Mouse (Mus musculus) kidney, postnatal 0 days (tissue): ENCODE measurements around the gene Ncoa5. TPM values are rescaled to one million over a fixed set of nuclear protein-coding genes. Genes with fewer than 3 reads are reported as not detected.

Experiments
- ATAC-seq: fragments of 200-750 bp; cut with Nextera tagmentation; replicated peaks from 2 replicates; pipeline ENCODE4 v1.8.0; 2017; ENCODE audit warnings: low read depth, moderate number of reproducible peaks, moderate TSS enrichment, moderate library complexity; ENCODE audit not compliant: low FRiP score
- DNase-seq: peaks from one replicate; pipeline ENCODE4 v3.0.0-alpha.2; 2016; ENCODE audit warnings: low spot score
- H3K27ac ChIP-seq: fragments of 300-500 bp; sonication (generic); 2 replicates; pipeline ENCODE4 v1.5.1; 2014; ENCODE audit warnings: mild to moderate bottlenecking
- H3K27me3 ChIP-seq: fragments of 300-500 bp; sonication (generic); 2 replicates; pipeline ENCODE4 v1.6.1; 2014; ENCODE audit warnings: low read length, mixed read lengths; ENCODE audit not compliant: insufficient read depth
- H3K36me3 ChIP-seq: fragments of 300-500 bp; sonication (generic); 2 replicates; pipeline ENCODE4 v1.6.1; 2014; ENCODE audit warnings: low read length, mixed read lengths; ENCODE audit not compliant: insufficient read depth
- H3K4me1 ChIP-seq: fragments of 300-500 bp; sonication (generic); replicated peaks from 2 replicates; pipeline ENCODE4 v1.6.1; 2014; ENCODE audit warnings: antibody characterized with exemption, low read length, mixed read lengths; ENCODE audit not compliant: insufficient read depth
- H3K4me2 ChIP-seq: fragments of 300-500 bp; sonication (generic); 2 replicates; pipeline ENCODE4 v1.6.1; 2014; ENCODE audit warnings: mild to moderate bottlenecking, low read length, moderate library complexity, mixed read lengths
- H3K4me3 ChIP-seq: fragments of 300-500 bp; sonication (generic); replicated peaks from 2 replicates; pipeline ENCODE4 v1.5.1; 2014; ENCODE audit warnings: low read depth, low read length
- H3K9ac ChIP-seq: fragments of 300-500 bp; sonication (generic); 2 replicates; pipeline ENCODE4 v1.6.1; 2014; ENCODE audit warnings: low read depth, low read length
- H3K9me3 ChIP-seq: fragments of 300-500 bp; sonication (generic); replicated peaks from 2 replicates; pipeline ENCODE4 v1.6.1; 2016; ENCODE audit warnings: low read length, inconsistent platforms, mixed read lengths
- CTCF ChIP-seq: IDR thresholded peaks from 2 replicates; pipeline ENCODE4 v1.5.1; 2016; ENCODE audit warnings: antibody characterized with exemption, low read depth, mild to moderate bottlenecking, moderate library complexity
- WGBS: fragments of 180-500 bp; shearing (Covaris S2); extraction: QIAGEN DNeasy Blood & Tissue Kit; methylation state at CpG from one replicate; pipeline ENCODE4 v1.1.7; 2014; 5-methylcytosine and 5-hydroxymethylcytosine counted together
- polyA plus RNA-seq: library from polyadenylated mRNA; unstranded; fragments of >200 nt; fragmentation: Nextera tagmentation; extraction: Ambion mirVana; gene quantifications from 2 replicates; pipeline ENCODE4 v1.2.1, GENCODE M21; 2015

The Ncoa5 gene
- polyA plus RNA-seq, 1 experiment from 2014 or later, result 35.6 TPM

GRCm38 (mm10) chr2:164960716-164961441, 73.8 kb downstream of the Ncoa5 start, which contains the start of gene Slc12a5:
Gene Slc12a5 (plus strand): TSS chr2:164960802.
- Histone ChIP-seq H3K4me2 (peak within 1 kb of the TSS; percentile 75), H3K4me3 (peak within 1 kb of the TSS; percentile 53), H3K9ac (peak within 1 kb of the TSS; percentile 40; the same call in 1 of the 2 replicates), H3K36me3 (no peaks in the 10 kb centered on the region), H3K9me3 (no peaks in the 10 kb centered on the region), H3K27me3 (no peaks in the 10 kb centered on the region; the same call in 1 of the 2 replicates), H3K27ac (no peak within 1 kb of the TSS), H3K4me1 (peaks cover 8% of the 10 kb centered on the region)
- DNase-seq, result peak; percentile 60
- no peak for TF ChIP-seq CTCF
- ATAC-seq, result peak; percentile 68
- under 1% methylated on average over 39 of the region's 54 CpGs for WGBS

- 72% methylated on average over 9 of the region's 9 CpGs for WGBS
- no peak for DNase-seq
- ATAC-seq, result no peak
- H3K4me3 ChIP-seq, result no peak overlapping the region
- no peak overlapping the region for H3K9ac ChIP-seq
- H3K4me1 ChIP-seq, result peaks cover 8% of the 10 kb centered on the region
- TF ChIP-seq CTCF, result peak; percentile 10; the same call in 1 of the 2 replicates
- H3K4me2 ChIP-seq, result no peak overlapping the region
- H3K36me3 ChIP-seq, result no peaks in the 10 kb centered on the region
- no peaks in the 10 kb centered on the region for H3K9me3 ChIP-seq
- no peaks in the 10 kb centered on the region; the same call in 1 of the 2 replicates for H3K27me3 ChIP-seq
- no peak overlapping the region for H3K27ac ChIP-seq
Observed at GRCm38 (mm10) chr2:164957548-164958315, 76.9 kb downstream of the Ncoa5 start.

GRCm38 (mm10) chr2:164956195-164956594, 78.5 kb downstream of the Ncoa5 start:
- Histone ChIP-seq H3K4me2 (no peak overlapping the region), H3K9ac (no peak overlapping the region), H3K9me3 (no peaks in the 10 kb centered on the region), H3K4me3 (no peak overlapping the region), H3K27me3 (peaks cover 4% of the 10 kb centered on the region; the same call in 1 of the 2 replicates), H3K36me3 (no peaks in the 10 kb centered on the region), H3K4me1 (peaks cover 5% of the 10 kb centered on the region), H3K27ac (no peak overlapping the region)
- TF ChIP-seq CTCF, result no peak
- WGBS, result 70% methylated on average over 5 of the region's 5 CpGs
- no peak for DNase-seq
- ATAC-seq, result no peak

GRCm38 (mm10) chr2:164955725-164956124, 78.9 kb downstream of the Ncoa5 start:
- Histone ChIP-seq H3K27ac (no peak overlapping the region), H3K27me3 (peaks cover 8% of the 10 kb centered on the region), H3K4me3 (no peak overlapping the region), H3K4me2 (no peak overlapping the region), H3K9ac (no peak overlapping the region), H3K4me1 (peaks cover under 1% of the 10 kb centered on the region; the same call in 1 of the 2 replicates), H3K36me3 (no peaks in the 10 kb centered on the region), H3K9me3 (no peaks in the 10 kb centered on the region)
- 74% methylated on average over 4 of the region's 4 CpGs for WGBS
- no peak for TF ChIP-seq CTCF
- ATAC-seq, result no peak
- no peak for DNase-seq

GRCm38 (mm10) chr2:164953224-164953623, 81.4 kb downstream of the Ncoa5 start:
- TF ChIP-seq CTCF, result peak; percentile 89
- Histone ChIP-seq H3K27ac (no peak overlapping the region), H3K27me3 (peaks cover 25% of the 10 kb centered on the region), H3K4me2 (no peak overlapping the region), H3K4me3 (no peak overlapping the region), H3K36me3 (no peaks in the 10 kb centered on the region), H3K9me3 (no peaks in the 10 kb centered on the region), H3K4me1 (no peaks in the 10 kb centered on the region), H3K9ac (no peak overlapping the region)
- DNase-seq, result peak; percentile 88
- peak; percentile 69; the same call in 1 of the 2 replicates for ATAC-seq
- 3% methylated on average over 21 of the region's 21 CpGs for WGBS

GRCm38 (mm10) chr2:164952448-164952847, 82.2 kb downstream of the Ncoa5 start:
- TF ChIP-seq CTCF, result peak; percentile 40
- H3K27me3 ChIP-seq, result peaks cover 33% of the 10 kb centered on the region
- no peak overlapping the region for H3K4me2 ChIP-seq
- no peaks in the 10 kb centered on the region for H3K4me1 ChIP-seq
- no peaks in the 10 kb centered on the region for H3K36me3 ChIP-seq
- ATAC-seq (no peak), DNase-seq (no peak)
- no peaks in the 10 kb centered on the region for H3K9me3 ChIP-seq
- H3K4me3 ChIP-seq, result no peak overlapping the region
- no peak overlapping the region for H3K27ac ChIP-seq
- WGBS, result 37% methylated on average over 13 of the region's 13 CpGs
- H3K9ac ChIP-seq, result no peak overlapping the region
